In the genomic region with DNA sequence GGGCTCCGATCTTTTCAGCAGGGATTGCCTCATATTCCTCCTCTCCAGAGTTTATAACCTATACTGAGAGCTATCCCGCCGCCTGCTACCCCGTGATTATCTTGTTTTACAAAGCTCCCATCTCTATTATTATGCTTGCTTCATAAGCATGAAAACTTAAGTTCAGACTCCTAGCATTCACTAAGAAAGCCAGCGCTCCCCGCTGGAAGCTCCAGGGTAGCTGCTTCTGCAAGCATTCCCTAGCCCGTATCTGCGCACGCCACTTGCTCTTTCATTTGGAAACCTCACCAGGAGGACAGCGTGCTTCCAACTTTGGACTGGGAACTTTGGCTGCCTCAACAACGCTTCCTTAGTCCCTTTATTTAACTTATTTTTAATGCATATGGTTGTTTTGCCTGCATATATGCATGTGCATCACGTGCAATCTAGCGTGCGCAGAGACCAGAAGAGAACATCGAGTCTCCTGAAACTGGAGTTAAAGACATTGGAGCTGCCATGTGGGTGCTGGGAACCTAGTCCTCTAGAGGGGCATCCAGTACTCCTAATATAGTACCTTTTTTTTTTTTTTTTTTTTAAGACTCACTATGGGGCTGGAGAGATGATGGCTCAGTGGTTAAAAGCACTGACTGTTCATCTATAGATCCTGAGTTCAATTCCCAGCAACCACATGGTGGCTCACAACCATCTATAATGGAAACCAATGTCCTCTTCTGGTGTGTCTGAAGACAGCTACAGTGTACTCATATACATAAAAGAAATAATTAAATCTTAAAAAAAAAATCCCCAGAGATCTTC, we compare ENCODE assay signal across 9 mouse cellular contexts. TPM values are rescaled to one million over a fixed set of nuclear protein-coding genes. Genes with fewer than 3 reads are reported as not detected.
DNase-seq lines count a peak whose midpoint lies in the region; ATAC-seq and TF ChIP-seq lines count a peak whose summit lies in the region.
"Had no signal": no experiment of that assay in that cellular context is flagged by ENCODE, and none has a peak within 500 bp of the region (broad histone marks: within the 10 kb centered on the region; RNA-seq: fewer than 3 reads in every experiment).

No protein-coding gene starts in this region.

- no peaks in the 10 kb centered on the region for H3K9me3 ChIP-seq in forebrain, postnatal 0 days (ENCODE audit: low read length)
- no peaks in the 10 kb centered on the region for H3K9me3 ChIP-seq in hindbrain, embryonic 12.5 days (replicated peaks)

- 2% methylated on average over 15 of the region's 15 CpGs for WGBS in forebrain, postnatal 0 days
- WGBS in hindbrain, embryonic 12.5 days, result 2% methylated on average over 15 of the region's 15 CpGs

- peak overlapping the region; percentile 57 for H3K4me2 ChIP-seq in forebrain, postnatal 0 days (ENCODE audit: low read depth)
- peak overlapping the region; percentile 59 for H3K4me2 ChIP-seq in hindbrain, embryonic 12.5 days (replicated peaks)

- H3K4me1 ChIP-seq in forebrain, postnatal 0 days (ENCODE audit: insufficient read depth), result 0 out of 2 replicates have a peak, but pooled peaks cover 7% of the 10 kb centered on the region
- peaks cover 8% of the 10 kb centered on the region; the same call in 1 of the 2 replicates for H3K4me1 ChIP-seq in hindbrain, embryonic 12.5 days

- in situ Hi-C loops in Patski (cut with MboI; ENCODE audit: low pct_unique_long_range_greater_than_20kb), result loop anchor here (5.0 to 10.0 kb wide), 3 partner anchors 110 to 363 kb away; a partner anchor contains a TSS

- POLR2A ChIA-PET in Patski (lab: Charles Lee), result interaction anchor here (0.7 to 1.0 kb wide), 4 partner anchors 80 to 158 kb away, joined by 3 to 5 read pairs (median 3); a partner anchor contains a TSS

- no peak for DNase-seq in Patski (ENCODE audit: low read depth, low spot score)
- DNase-seq in cerebellum, adult 18-20 months, result peak; percentile 32 to 43
- DNase-seq in forebrain, postnatal 0 days, result peak; percentile 63
- peak; percentile 13 to 33 for DNase-seq in layer of hippocampus, postnatal 14 days (ENCODE audit: low spot score in 2 of 2)
- DNase-seq in lung, postnatal 14 days, result peak; percentile 49
- DNase-seq in right cerebral cortex, adult 2 months (ENCODE audit: low spot score in 2 of 2), result peak; percentile 58 to 62

- 0 out of 2 replicates have a peak overlapping the region, but pooled peaks have one; percentile 6 for H3K9ac ChIP-seq in forebrain, postnatal 0 days
- peak overlapping the region; percentile 52 for H3K9ac ChIP-seq in hindbrain, embryonic 12.5 days

- CTCF ChIA-PET in Patski (lab: Charles Lee), result interaction anchor here (0.7 to 2.3 kb wide), 19 partner anchors 10 to 218 kb away, joined by 3 to 12 read pairs (median 4); a partner anchor contains a TSS

- TF ChIP-seq CTCF in Patski (IDR thresholded peaks at IDR 0.05), result peak; percentile 27
- TF ChIP-seq CTCF in forebrain, postnatal 0 days (IDR thresholded peaks at IDR 0.05; ENCODE audit: low read depth), result no peak

- H3K27me3 ChIP-seq in Patski, result no peaks in the 10 kb centered on the region
- H3K27me3 ChIP-seq in forebrain, postnatal 0 days (ENCODE audit: insufficient read depth, low read length), result no peaks in the 10 kb centered on the region
- no peaks in the 10 kb centered on the region for H3K27me3 ChIP-seq in hindbrain, embryonic 12.5 days

- peak overlapping the region; percentile 52 for H3K4me3 ChIP-seq in forebrain, postnatal 0 days (ENCODE audit: low read depth, low read length)
- H3K4me3 ChIP-seq in hindbrain, embryonic 12.5 days, result peak overlapping the region; percentile 46

- no peak overlapping the region for H3K27ac ChIP-seq in forebrain, postnatal 0 days (ENCODE audit: low read depth, low read length)
- peak overlapping the region; percentile 35 for H3K27ac ChIP-seq in hindbrain, embryonic 12.5 days

- ATAC-seq in Patski, result peak; percentile 19
- peak; percentile 4; the same call in 1 of the 2 replicates for ATAC-seq in forebrain, postnatal 0 days
- ATAC-seq in hindbrain, embryonic 12.5 days (ENCODE audit: low FRiP score), result no peak
- ATAC-seq in monocyte, adult 5-6 weeks (replicated peaks; ENCODE audit: insufficient number of reproducible peaks, low FRiP score, low TSS enrichment, poor library complexity, severe bottlenecking), result no peak

- no peaks in the 10 kb centered on the region for H3K36me3 ChIP-seq in forebrain, postnatal 0 days (ENCODE audit: insufficient read depth)
- H3K36me3 ChIP-seq in hindbrain, embryonic 12.5 days, result no peaks in the 10 kb centered on the region

RNA-seq across cellular contexts. Expression of a gene that starts 1.7 kb away (rescaled TPM):
- polyA plus RNA-seq in Patski (2021), result 1.6 TPM
- 1.7 and 2.4 TPM in 2 replicates for total RNA-seq in forebrain, postnatal 0 days (2014; rRNA removed)
- polyA plus RNA-seq in forebrain, postnatal 0 days (2015; fragmentation: Nextera tagmentation; extraction: Ambion mirVana), result 11.7 and 13.7 TPM in 2 replicates
- polyA plus RNA-seq in hindbrain, embryonic 12.5 days (2016; fragmentation: Nextera tagmentation; extraction: Ambion mirVana), result 9.8 and 14.1 TPM in 2 replicates
- 1 to 10 TPM; 1.8 to 3.9 TPM for total RNA-seq in layer of hippocampus, postnatal 14 days (2021)
- total RNA-seq in monocyte, adult 5-6 weeks (2017), result 1.4 to 6.2 TPM (median 1.6 TPM) in 3 replicates

RNA-seq across cellular contexts. Expression of a gene that starts 38.4 kb away (rescaled TPM):
- polyA plus RNA-seq in Patski (2021), result 445 TPM
- 195 and 197 TPM in 2 replicates for total RNA-seq in forebrain, postnatal 0 days (2014; rRNA removed)
- polyA plus RNA-seq in forebrain, postnatal 0 days (2015; fragmentation: Nextera tagmentation; extraction: Ambion mirVana), result 285 and 302 TPM in 2 replicates
- 214 and 218 TPM in 2 replicates for polyA plus RNA-seq in hindbrain, embryonic 12.5 days (2016; fragmentation: Nextera tagmentation; extraction: Ambion mirVana)
- 100 to 1,000 TPM; 196 to 214 TPM for total RNA-seq in layer of hippocampus, postnatal 14 days (2021)
- 15.7 to 38.4 TPM (median 25.1 TPM) in 3 replicates for total RNA-seq in monocyte, adult 5-6 weeks (2017)

RNA-seq across cellular contexts. Expression of a gene that starts 38.5 kb away (rescaled TPM):
- 0.06 TPM for polyA plus RNA-seq in Patski (2021)
- 0.38 TPM in 1 of 2 replicates, not detected in the other for total RNA-seq in forebrain, postnatal 0 days (2014; rRNA removed)
- 0.30 and 0.67 TPM in 2 replicates for polyA plus RNA-seq in forebrain, postnatal 0 days (2015; fragmentation: Nextera tagmentation; extraction: Ambion mirVana)
- 2.4 and 4.2 TPM in 2 replicates for polyA plus RNA-seq in hindbrain, embryonic 12.5 days (2016; fragmentation: Nextera tagmentation; extraction: Ambion mirVana)
- not detected for total RNA-seq in layer of hippocampus, postnatal 14 days (2021)
- total RNA-seq in monocyte, adult 5-6 weeks (2017), result not detected in 3 replicates
- total RNA-seq: layer of hippocampus, adult 8-10 months had no signal

RNA-seq across cellular contexts. Expression of a gene that starts 47.2 kb away (rescaled TPM):
- 0.05 TPM for polyA plus RNA-seq in Patski (2021)
- total RNA-seq in forebrain, postnatal 0 days (2014; rRNA removed), result 13.5 and 14.9 TPM in 2 replicates
- 13.9 and 14.6 TPM in 2 replicates for polyA plus RNA-seq in forebrain, postnatal 0 days (2015; fragmentation: Nextera tagmentation; extraction: Ambion mirVana)
- polyA plus RNA-seq in hindbrain, embryonic 12.5 days (2016; fragmentation: Nextera tagmentation; extraction: Ambion mirVana), result 7.2 and 9.1 TPM in 2 replicates
- total RNA-seq in layer of hippocampus, postnatal 14 days (2021), result 10 to 100 TPM; 10.2 to 11.6 TPM
- 270 to 442 TPM (median 434 TPM) in 3 replicates for total RNA-seq in monocyte, adult 5-6 weeks (2017)

Comparison
In these comparisons a context has a peak if more than half of its experiments do, and no peak if none do; other contexts are left out.
1. ATAC-seq: peak in Patski (single experiment) and forebrain, postnatal 0 days (single experiment); none in hindbrain, embryonic 12.5 days (single experiment) and monocyte, adult 5-6 weeks (single experiment).